Mouse (Mus musculus): Measurements from ENCODE around the gene Serpina1a.
"Not testable (repeated sequence)": the region's sequence is repeated elsewhere in the genome, so short reads cannot be mapped to it uniquely, and the experiment has no call there.

Gene Serpina1a

GRCm38 (mm10) chr12:103863101-103863974, at the start of gene Serpina1a:
Serpina1a (minus strand) TSS chr12:103863562.
- H3K36me3 ChIP-seq (ENCODE audit: control insufficient read depth, insufficient read depth, low read length, poor library complexity, severe bottlenecking); H3K27me3 ChIP-seq (ENCODE audit: control insufficient read depth, insufficient read depth, low read length, poor library complexity, severe bottlenecking); DNase-seq (ENCODE audit: low read depth, low spot score): not testable (repeated sequence)

- H3K27me3 ChIP-seq (ENCODE audit: control insufficient read depth, insufficient read depth, low read length, poor library complexity, severe bottlenecking); DNase-seq (ENCODE audit: low read depth, low spot score); H3K36me3 ChIP-seq (ENCODE audit: control insufficient read depth, insufficient read depth, low read length, poor library complexity, severe bottlenecking): not testable (repeated sequence)
Measured at GRCm38 (mm10) chr12:103909181-103909580, 45.8 kb upstream of the Serpina1a start.

GRCm38 (mm10) chr12:103907746-103908145, 44.4 kb upstream of the Serpina1a start:
- not testable (repeated sequence) for DNase-seq (ENCODE audit: low read depth, low spot score); H3K27me3 ChIP-seq (ENCODE audit: control insufficient read depth, insufficient read depth, low read length, poor library complexity, severe bottlenecking); H3K36me3 ChIP-seq (ENCODE audit: control insufficient read depth, insufficient read depth, low read length, poor library complexity, severe bottlenecking)

- not testable (repeated sequence) for DNase-seq (ENCODE audit: low read depth, low spot score)
Measured at GRCm38 (mm10) chr12:103904837-103905340, 41.5 kb upstream of the Serpina1a start, which contains the start of gene Serpina1c. Serpina1c (minus strand) TSS chr12:103904887.

GRCm38 (mm10) chr12:103901929-103902328, 38.6 kb upstream of the Serpina1a start:
- not testable (repeated sequence) for DNase-seq (ENCODE audit: low read depth, low spot score); H3K27me3 ChIP-seq (ENCODE audit: control insufficient read depth, insufficient read depth, low read length, poor library complexity, severe bottlenecking); H3K36me3 ChIP-seq (ENCODE audit: control insufficient read depth, insufficient read depth, low read length, poor library complexity, severe bottlenecking)

More at GRCm38 (mm10) chr12:103904837-103905340, 41.5 kb upstream of the Serpina1a start, which contains the start of gene Serpina1c:
- not testable (repeated sequence) for H3K27me3 ChIP-seq (ENCODE audit: control insufficient read depth, insufficient read depth, low read length, poor library complexity, severe bottlenecking); H3K36me3 ChIP-seq (ENCODE audit: control insufficient read depth, insufficient read depth, low read length, poor library complexity, severe bottlenecking)

GRCm38 (mm10) chr12:103866873-103867272, 3.5 kb upstream of the Serpina1a start:
- not testable (repeated sequence) for DNase-seq (ENCODE audit: low read depth, low spot score); H3K27me3 ChIP-seq (ENCODE audit: control insufficient read depth, insufficient read depth, low read length, poor library complexity, severe bottlenecking); H3K36me3 ChIP-seq (ENCODE audit: control insufficient read depth, insufficient read depth, low read length, poor library complexity, severe bottlenecking)

- no peak for DNase-seq (ENCODE audit: low read depth, low spot score)
- Histone ChIP-seq H3K27me3 (ENCODE audit: control insufficient read depth, insufficient read depth, low read length, poor library complexity, severe bottlenecking) (no peaks in the 10 kb centered on the region), H3K36me3 (ENCODE audit: control insufficient read depth, insufficient read depth, low read length, poor library complexity, severe bottlenecking) (no peaks in the 10 kb centered on the region)
Measured at GRCm38 (mm10) chr12:103860976-103861375, 2.4 kb downstream of the Serpina1a start.

GRCm38 (mm10) chr12:103860571-103860970, 2.8 kb downstream of the Serpina1a start:
- not testable (repeated sequence) for H3K36me3 ChIP-seq (ENCODE audit: control insufficient read depth, insufficient read depth, low read length, poor library complexity, severe bottlenecking); H3K27me3 ChIP-seq (ENCODE audit: control insufficient read depth, insufficient read depth, low read length, poor library complexity, severe bottlenecking); DNase-seq (ENCODE audit: low read depth, low spot score)

- not testable (repeated sequence) for H3K27me3 ChIP-seq (ENCODE audit: control insufficient read depth, insufficient read depth, low read length, poor library complexity, severe bottlenecking); DNase-seq (ENCODE audit: low read depth, low spot score); H3K36me3 ChIP-seq (ENCODE audit: control insufficient read depth, insufficient read depth, low read length, poor library complexity, severe bottlenecking)
Measured at GRCm38 (mm10) chr12:103859584-103859983, 3.8 kb downstream of the Serpina1a start.

GRCm38 (mm10) chr12:103853032-103853431, 10.3 kb downstream of the Serpina1a start:
- H3K27me3 ChIP-seq (ENCODE audit: control insufficient read depth, insufficient read depth, low read length, poor library complexity, severe bottlenecking); H3K36me3 ChIP-seq (ENCODE audit: control insufficient read depth, insufficient read depth, low read length, poor library complexity, severe bottlenecking); DNase-seq (ENCODE audit: low read depth, low spot score): not testable (repeated sequence)

GRCm38 (mm10) chr12:103830273-103830672, 33.1 kb downstream of the Serpina1a start, which contains the start of gene Serpina1b:
Serpina1b (minus strand) TSS chr12:103830373.
- H3K36me3 ChIP-seq (ENCODE audit: control insufficient read depth, insufficient read depth, low read length, poor library complexity, severe bottlenecking); DNase-seq (ENCODE audit: low read depth, low spot score); H3K27me3 ChIP-seq (ENCODE audit: control insufficient read depth, insufficient read depth, low read length, poor library complexity, severe bottlenecking): not testable (repeated sequence)

GRCm38 (mm10) chr12:103827661-103828372, 35.5 kb downstream of the Serpina1a start:
- not testable (repeated sequence) for DNase-seq (ENCODE audit: low read depth, low spot score); H3K27me3 ChIP-seq (ENCODE audit: control insufficient read depth, insufficient read depth, low read length, poor library complexity, severe bottlenecking); H3K36me3 ChIP-seq (ENCODE audit: control insufficient read depth, insufficient read depth, low read length, poor library complexity, severe bottlenecking)

GRCm38 (mm10) chr12:103823826-103824225, 39.5 kb downstream of the Serpina1a start:
- DNase-seq (ENCODE audit: low read depth, low spot score); H3K36me3 ChIP-seq (ENCODE audit: control insufficient read depth, insufficient read depth, low read length, poor library complexity, severe bottlenecking): not testable (repeated sequence)

More at GRCm38 (mm10) chr12:103823826-103824225, 39.5 kb downstream of the Serpina1a start:
- H3K27me3 ChIP-seq (ENCODE audit: control insufficient read depth, insufficient read depth, low read length, poor library complexity, severe bottlenecking) = not testable (repeated sequence)

All from splenic B cell, adult 2 months (primary cell).